Mouse (Mus musculus) spleen, postnatal 4 days (tissue): Measurements from ENCODE around the gene Eed.

Source experiments
- DNase-seq, 2 experiments: peaks; one replicate each; pipeline ENCODE4 v3.0.0; 2022; ENCODE audit warnings: low spot score in 2 of 2

Eed gene

GRCm38 (mm10) chr7:89980485-89981422 lies at the start of gene Eed:
Eed (minus strand) TSS chr7:89980983.
- DNase-seq, result peak; percentile 96 to 99

- no peak for DNase-seq
Measured at GRCm38 (mm10) chr7:90029548-90030485, 49.0 kb upstream of the Eed start.

GRCm38 (mm10) chr7:90028888-90029547 lies 48.2 kb upstream of the Eed start:
- DNase-seq, result no peak

GRCm38 (mm10) chr7:90024975-90025374 lies 44.2 kb upstream of the Eed start:
- DNase-seq, result no peak

GRCm38 (mm10) chr7:90022974-90023707 lies 42.4 kb upstream of the Eed start:
- DNase-seq, result no peak

GRCm38 (mm10) chr7:90020331-90020730 lies 39.5 kb upstream of the Eed start:
- no peak for DNase-seq

- DNase-seq, result no peak
Measured at GRCm38 (mm10) chr7:90019570-90019969, 38.8 kb upstream of the Eed start.

- no peak for DNase-seq
Measured at GRCm38 (mm10) chr7:90016930-90017588, 36.3 kb upstream of the Eed start.

- DNase-seq, result no peak
Measured at GRCm38 (mm10) chr7:90016459-90016858, 35.7 kb upstream of the Eed start.

- DNase-seq, result no peak
Measured at GRCm38 (mm10) chr7:90006667-90007653, 26.2 kb upstream of the Eed start.

- no peak for DNase-seq
Measured at GRCm38 (mm10) chr7:90004781-90005180, 24.0 kb upstream of the Eed start.

GRCm38 (mm10) chr7:90002375-90002774 lies 21.6 kb upstream of the Eed start:
- no peak for DNase-seq

- DNase-seq, result peak in 1 of 2 experiments; percentile 52
Measured at GRCm38 (mm10) chr7:89999491-89999890, 18.7 kb upstream of the Eed start.

- DNase-seq, result no peak
Measured at GRCm38 (mm10) chr7:89998624-89999006, 17.8 kb upstream of the Eed start.

- DNase-seq, result peak; percentile 50 to 70
Measured at GRCm38 (mm10) chr7:89998006-89998623, 17.3 kb upstream of the Eed start.

- peak in 1 of 2 experiments; percentile 34 for DNase-seq
Measured at GRCm38 (mm10) chr7:89997526-89997925, 16.7 kb upstream of the Eed start.

- no peak for DNase-seq
Measured at GRCm38 (mm10) chr7:89993091-89993490, 12.3 kb upstream of the Eed start.

- DNase-seq, result no peak
Measured at GRCm38 (mm10) chr7:89984421-89984820, 3.6 kb upstream of the Eed start.

GRCm38 (mm10) chr7:89983441-89983840 lies 2.7 kb upstream of the Eed start:
- DNase-seq, result no peak
